Mouse (Mus musculus) cerebral cortex, adult 2 months (tissue): ENCODE results near the gene Hsbp1.

ENCODE experiments used
- WGBS: fragments of 180-500 bp; shearing (Covaris S2); methylation state at CpG from one replicate; pipeline ENCODE4 v1.1.7; 2018; 5-methylcytosine and 5-hydroxymethylcytosine counted together

Gene Hsbp1

DNA sequence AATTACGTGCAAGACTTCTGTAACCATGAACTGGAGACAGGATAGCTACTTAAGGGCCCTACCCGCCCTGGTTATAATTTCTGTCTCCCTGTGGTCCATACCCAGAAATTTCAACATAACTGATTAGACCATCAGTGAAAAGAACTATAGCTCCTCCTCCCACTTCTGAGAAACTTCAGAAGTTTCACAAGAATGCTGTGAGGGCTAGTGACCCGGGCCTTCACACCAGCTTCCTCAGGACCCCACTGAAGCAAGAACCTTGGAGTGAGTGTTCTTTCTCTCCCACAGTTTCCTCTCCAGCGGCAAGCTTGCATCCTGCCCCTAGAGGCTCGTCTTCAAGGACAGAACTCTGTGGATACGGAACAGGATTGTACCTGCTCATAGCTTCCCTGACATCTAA is 41.6 kb downstream of the Hsbp1 start:
- WGBS: 74% methylated on average over 6 of the region's 6 CpGs

- 86% methylated on average over 6 of the region's 6 CpGs for WGBS
These were observed 42.7 kb downstream of the Hsbp1 start for GRCm38 (mm10) chr8:119386988-119387387.

- 77% methylated on average over 9 of the region's 9 CpGs for WGBS
These were observed 49.8 kb downstream of the Hsbp1 start for GRCm38 (mm10) chr8:119394097-119394496.

GRCm38 (mm10) chr8:119394524-119395026 is 50.3 kb downstream of the Hsbp1 start, which contains the start of gene Mlycd:
TSS of gene Mlycd (plus strand) at chr8:119394878.
- WGBS: under 1% methylated on average over 44 of the region's 44 CpGs

DNA sequence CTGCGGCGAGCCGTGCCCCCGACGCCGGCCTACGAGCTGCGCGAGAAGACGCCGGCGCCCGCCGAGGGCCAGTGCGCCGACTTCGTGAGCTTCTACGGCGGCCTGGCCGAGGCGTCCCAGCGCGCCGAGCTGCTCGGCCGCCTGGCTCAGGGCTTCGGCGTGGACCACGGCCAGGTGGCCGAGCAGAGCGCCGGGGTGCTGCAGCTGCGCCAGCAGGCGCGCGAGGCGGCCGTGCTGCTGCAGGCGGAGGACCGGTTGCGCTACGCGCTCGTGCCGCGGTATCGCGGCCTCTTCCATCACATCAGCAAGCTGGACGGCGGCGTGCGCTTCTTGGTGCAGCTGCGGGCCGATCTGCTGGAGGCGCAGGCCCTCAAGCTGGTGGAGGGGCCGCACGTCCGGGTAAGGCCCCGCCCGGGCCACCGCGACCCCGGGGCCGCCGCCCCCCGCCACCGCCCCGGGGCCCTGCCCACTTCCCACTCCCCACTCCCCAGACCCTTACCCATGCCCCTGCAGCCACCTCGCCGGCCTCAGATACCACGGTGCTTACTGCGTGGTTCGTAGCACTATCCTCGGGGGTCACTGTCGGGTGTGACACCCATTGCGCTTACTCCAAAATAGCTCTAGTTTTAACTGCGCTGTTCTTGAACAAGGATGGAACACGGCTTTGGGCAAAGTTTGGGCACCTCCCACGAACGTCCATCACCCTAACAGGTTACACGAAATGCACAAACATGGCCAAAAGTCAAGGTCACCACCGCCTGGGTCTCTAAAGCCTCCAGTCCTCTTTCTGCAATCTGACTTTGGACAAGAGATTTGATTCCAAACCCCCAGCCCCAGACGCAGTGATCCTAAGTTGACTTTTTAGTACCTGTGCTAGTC is 51.0 kb downstream of the Hsbp1 start:
- WGBS: 5% methylated on average over 82 of the region's 83 CpGs
